Mouse (Mus musculus): ENCODE results near the gene Erfe. TPM values are rescaled to one million over a fixed set of nuclear protein-coding genes. Genes with fewer than 3 reads are reported as not detected.
A peak's percentile ranks its signal among the peaks of the same experiment; 100 is the strongest.

Gene Erfe
- polyA plus RNA-seq, 1 experiment from 2014 or later, result 0.48 TPM

DNA sequence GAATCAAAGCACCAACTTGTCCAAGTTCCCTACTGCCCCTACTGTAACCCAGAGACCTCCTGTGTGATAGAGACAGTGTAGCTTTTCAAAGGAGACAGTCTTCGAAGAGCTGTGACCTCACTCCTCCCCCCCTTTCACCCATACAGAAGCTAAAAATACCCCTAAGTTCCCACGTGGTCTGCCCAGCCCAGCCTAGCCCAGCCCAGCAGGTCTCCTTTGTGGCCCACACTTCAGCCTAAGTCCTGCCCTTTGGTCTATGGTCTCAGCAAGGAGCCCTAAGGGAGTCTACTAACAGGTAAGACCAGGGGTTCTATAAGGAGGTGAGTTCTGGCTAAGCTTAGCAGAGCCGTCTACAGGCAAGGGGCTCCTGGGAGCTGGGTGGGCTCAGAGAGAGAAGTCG is 15.4 kb upstream of the Erfe start, which contains the start of gene Klhl30:
TSS of gene Klhl30 (plus strand) at position 176 of the 400 bp plus-strand sequence.
- Histone ChIP-seq H3K9ac (replicated peaks) (no peak within 1 kb of the TSS), H3K36me3 (no peaks in the 10 kb centered on the region), H3K4me1 (no peaks in the 10 kb centered on the region), H3K4me2 (replicated peaks) (no peak within 1 kb of the TSS), H3K27me3 (peaks cover 13% of the 10 kb centered on the region), H3K27ac (replicated peaks) (no peak within 1 kb of the TSS), H3K9me3 (no peaks in the 10 kb centered on the region), H3K4me3 (no peak within 1 kb of the TSS)
- 62% methylated on average over 4 of the region's 4 CpGs for WGBS
- ATAC-seq (ENCODE audit: low FRiP score, low read depth), result no peak

DNA sequence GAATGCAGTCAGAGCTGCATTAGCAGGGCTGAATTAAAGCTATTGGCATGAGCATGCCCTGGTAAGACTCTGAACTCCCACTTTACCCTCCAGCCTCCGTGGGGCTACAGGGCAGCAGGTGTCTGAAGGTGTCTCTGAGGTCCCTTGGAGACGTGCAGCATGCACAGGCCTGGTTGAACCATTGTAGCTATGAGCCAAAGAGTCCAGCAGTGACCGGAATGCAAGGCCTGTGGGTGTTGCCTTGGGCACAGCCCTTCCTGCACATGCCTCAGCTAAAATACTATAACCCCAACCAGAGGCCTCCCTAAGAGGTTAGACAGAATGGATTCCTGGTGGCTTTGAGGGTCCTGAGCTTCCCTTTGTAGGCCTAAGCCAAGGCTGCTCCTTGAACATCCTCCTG is 15.0 kb upstream of the Erfe start:
- Histone ChIP-seq H3K4me3 (no peak overlapping the region), H3K27ac (replicated peaks) (no peak overlapping the region), H3K4me1 (no peaks in the 10 kb centered on the region), H3K9me3 (no peaks in the 10 kb centered on the region), H3K9ac (replicated peaks) (no peak overlapping the region), H3K27me3 (peaks cover 9% of the 10 kb centered on the region), H3K36me3 (no peaks in the 10 kb centered on the region), H3K4me2 (replicated peaks) (no peak overlapping the region)
- 73% methylated on average over 3 of the region's 3 CpGs for WGBS
- no peak for ATAC-seq (ENCODE audit: low FRiP score, low read depth)

DNA sequence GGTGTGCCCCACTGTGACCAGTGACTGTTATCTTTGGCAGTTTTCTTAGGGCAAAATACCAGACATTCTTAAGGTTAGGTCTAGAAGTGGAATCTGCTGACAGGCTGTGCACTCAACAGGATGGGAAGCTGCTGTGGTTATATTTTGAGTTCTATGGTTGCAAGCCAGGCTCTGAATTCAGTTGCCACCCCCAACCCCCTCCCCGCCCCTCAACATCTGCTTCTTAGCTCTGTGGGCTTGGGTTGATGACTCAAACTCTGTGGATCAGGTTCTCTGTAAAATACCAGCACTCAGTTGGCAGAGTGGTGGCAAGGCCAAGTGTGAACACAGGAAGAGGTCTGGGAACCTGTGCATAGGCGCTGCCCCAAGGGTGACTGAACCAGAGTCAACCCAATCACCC is 14.0 kb upstream of the Erfe start:
- H3K9ac ChIP-seq (replicated peaks), result no peak overlapping the region

DNA sequence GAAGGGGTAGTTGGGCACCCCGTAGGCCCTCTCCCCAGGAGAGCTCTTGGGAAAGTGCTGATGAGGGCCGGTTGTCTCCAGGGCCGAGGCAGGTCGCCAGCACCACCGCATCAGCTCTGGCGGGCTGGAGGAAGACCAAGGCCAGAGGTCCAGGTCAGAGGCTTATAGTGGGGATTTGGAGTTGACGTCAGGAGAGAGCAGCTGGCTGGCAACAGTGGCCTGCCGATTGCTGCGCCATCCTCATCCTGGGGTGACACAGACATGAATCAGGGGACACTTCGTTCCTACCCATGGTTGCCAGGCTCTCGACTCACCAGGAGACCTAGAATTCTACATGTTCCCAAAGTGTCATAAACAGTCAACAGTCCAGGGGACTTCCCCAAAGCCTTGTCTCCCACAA is 10.1 kb upstream of the Erfe start:
- no peak overlapping the region for H3K4me3 ChIP-seq
- no peak overlapping the region for H3K4me2 ChIP-seq (replicated peaks)
- no peak overlapping the region for H3K27ac ChIP-seq (replicated peaks)
- no peak overlapping the region for H3K9ac ChIP-seq (replicated peaks)
- H3K36me3 ChIP-seq, result no peaks in the 10 kb centered on the region
- H3K4me1 ChIP-seq, result no peaks in the 10 kb centered on the region
- 86% methylated on average over 11 of the region's 11 CpGs for WGBS
- no peaks in the 10 kb centered on the region for H3K9me3 ChIP-seq
- no peaks in the 10 kb centered on the region for H3K27me3 ChIP-seq
- no peak for ATAC-seq (ENCODE audit: low FRiP score, low read depth)

More for the DNA sequence above, 14.0 kb upstream of the Erfe start:
- ATAC-seq (ENCODE audit: low FRiP score, low read depth), result no peak
- Histone ChIP-seq H3K36me3 (no peaks in the 10 kb centered on the region), H3K9me3 (no peaks in the 10 kb centered on the region), H3K4me2 (replicated peaks) (no peak overlapping the region), H3K4me3 (no peak overlapping the region), H3K27me3 (no peaks in the 10 kb centered on the region), H3K4me1 (no peaks in the 10 kb centered on the region), H3K27ac (replicated peaks) (no peak overlapping the region)
- 89% methylated on average over 2 of the region's 2 CpGs for WGBS

DNA sequence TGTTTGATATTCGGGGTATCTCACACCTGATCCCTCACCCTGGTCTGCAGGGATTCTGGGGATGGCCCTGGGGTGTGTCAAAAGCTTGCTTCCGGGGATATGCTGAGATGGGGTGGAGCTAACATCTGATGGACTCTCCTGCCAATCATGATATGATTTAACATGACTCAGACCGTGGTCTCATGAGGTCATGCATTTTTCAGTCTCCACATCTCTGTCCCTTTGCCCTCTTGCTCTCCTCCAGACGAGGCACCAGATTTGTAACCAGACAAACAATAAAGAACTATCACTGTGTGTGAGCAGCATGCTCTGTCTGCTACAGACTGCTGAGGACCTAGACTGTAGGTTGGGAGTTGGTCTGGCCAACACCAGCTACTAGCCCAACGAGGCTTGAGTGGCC is 4.1 kb upstream of the Erfe start:
- Histone ChIP-seq H3K27me3 (peaks cover 23% of the 10 kb centered on the region), H3K9ac (replicated peaks) (no peak overlapping the region), H3K4me3 (no peak overlapping the region), H3K36me3 (no peaks in the 10 kb centered on the region), H3K9me3 (peaks cover 8% of the 10 kb centered on the region; the same call in 1 of the 2 replicates), H3K4me2 (replicated peaks) (no peak overlapping the region), H3K4me1 (peaks cover 10% of the 10 kb centered on the region), H3K27ac (replicated peaks) (no peak overlapping the region)
- WGBS, result 77% methylated on average over 5 of the region's 5 CpGs
- ATAC-seq (ENCODE audit: low FRiP score, low read depth), result no peak

DNA sequence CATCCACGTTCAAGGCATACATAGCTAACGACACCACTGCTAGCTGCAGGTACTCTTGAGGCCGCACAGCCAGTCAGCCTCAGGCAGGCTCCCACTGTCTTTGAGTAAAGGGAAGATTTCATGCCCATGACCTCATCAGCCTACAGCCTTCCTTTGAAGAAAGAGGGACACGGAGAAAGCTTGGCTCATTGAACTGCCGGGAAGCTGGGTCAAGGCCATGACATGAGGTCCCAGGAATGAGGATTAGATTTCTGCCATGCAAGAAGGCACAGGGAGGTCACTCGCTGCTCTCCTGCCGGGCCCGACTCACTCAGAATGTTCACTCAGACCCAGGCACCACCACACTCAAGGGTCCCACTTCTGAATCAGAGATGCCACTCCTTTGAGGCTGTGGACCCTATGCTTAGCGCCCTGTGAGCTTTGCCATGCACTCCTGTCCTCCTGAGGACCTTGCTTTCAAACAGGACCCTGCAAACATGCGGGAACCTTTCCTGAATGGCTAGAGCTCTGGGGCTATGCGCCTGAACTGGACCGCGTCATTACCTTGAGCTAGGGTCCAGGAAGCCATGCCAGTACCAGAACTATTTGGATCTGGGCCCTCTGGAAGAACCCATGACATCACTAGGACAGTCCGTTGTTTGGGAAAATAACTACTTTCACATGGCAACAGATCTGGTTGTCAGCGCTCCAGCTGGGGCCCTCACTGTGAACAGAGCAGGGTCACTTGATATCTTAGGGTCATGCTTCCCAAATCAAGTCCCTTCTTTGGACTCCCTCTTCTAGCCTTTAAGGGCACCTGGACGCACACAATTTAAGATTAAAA is 1.2 kb upstream of the Erfe start:
- Histone ChIP-seq H3K36me3 (peaks cover 8% of the 10 kb centered on the region), H3K4me1 (peaks cover 10% of the 10 kb centered on the region), H3K9me3 (peaks cover 8% of the 10 kb centered on the region; the same call in 1 of the 2 replicates), H3K27me3 (peaks cover 33% of the 10 kb centered on the region), H3K27ac (replicated peaks) (no peak overlapping the region), H3K4me3 (no peak overlapping the region), H3K4me2 (replicated peaks) (no peak overlapping the region), H3K9ac (replicated peaks) (no peak overlapping the region)
- no peak for ATAC-seq (ENCODE audit: low FRiP score, low read depth)
- WGBS, result 90% methylated on average over 16 of the region's 16 CpGs

DNA sequence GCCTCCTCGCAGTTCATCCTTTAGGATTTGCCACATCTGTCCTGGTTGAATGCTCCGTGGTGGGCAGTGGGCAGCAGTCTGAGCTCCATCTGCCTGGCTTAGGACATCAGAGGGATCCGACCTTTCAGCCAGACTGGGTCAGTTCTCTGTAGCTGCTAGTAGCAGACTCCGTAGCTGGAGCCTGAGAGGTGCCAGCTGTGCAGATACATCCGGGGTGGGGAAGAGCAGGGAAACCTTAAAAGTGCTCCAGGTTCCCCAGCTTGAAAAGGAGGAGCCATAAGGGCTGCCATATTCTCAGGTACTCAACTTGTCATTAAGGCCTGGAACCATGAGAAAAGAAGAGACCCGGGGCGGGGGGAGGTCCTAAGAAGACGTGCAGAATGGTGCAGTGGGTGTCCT is 415 bp upstream of the Erfe start:
- H3K27me3 ChIP-seq, result peaks cover 33% of the 10 kb centered on the region
- peak overlapping the region; percentile 42 for H3K4me3 ChIP-seq
- peaks cover 15% of the 10 kb centered on the region for H3K36me3 ChIP-seq
- H3K4me1 ChIP-seq, result peaks cover 10% of the 10 kb centered on the region
- H3K9ac ChIP-seq (replicated peaks), result no peak overlapping the region
- peak overlapping the region; percentile 69 for H3K4me2 ChIP-seq (replicated peaks)
- no peak overlapping the region for H3K27ac ChIP-seq (replicated peaks)
- peaks cover 8% of the 10 kb centered on the region; the same call in 1 of the 2 replicates for H3K9me3 ChIP-seq
- 33% methylated on average over 8 of the region's 8 CpGs for WGBS
- no peak for ATAC-seq (ENCODE audit: low FRiP score, low read depth)

DNA sequence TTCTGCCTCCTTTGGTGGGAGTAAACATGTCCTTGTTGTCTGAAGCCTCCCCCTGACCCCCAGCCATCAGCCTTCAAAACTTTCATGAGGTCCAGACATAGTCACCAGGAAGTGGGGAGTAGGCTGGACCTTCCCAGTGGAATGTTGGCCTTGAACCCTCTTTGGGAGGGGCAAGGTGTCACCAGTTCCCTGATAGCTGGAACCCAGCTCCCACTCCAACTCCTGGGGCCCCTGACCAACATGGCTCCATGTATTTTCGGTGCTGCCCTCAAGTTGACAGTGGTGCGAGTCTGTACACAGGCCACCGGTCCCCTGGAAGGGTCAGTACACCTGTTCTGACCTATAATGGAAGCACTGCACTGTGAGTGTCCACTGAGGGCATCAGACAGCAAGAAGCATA is 1.1 kb downstream of the Erfe start:
- Histone ChIP-seq H3K9me3 (peaks cover 7% of the 10 kb centered on the region; the same call in 1 of the 2 replicates), H3K4me1 (peaks cover 10% of the 10 kb centered on the region), H3K4me2 (replicated peaks) (no peak overlapping the region), H3K27ac (replicated peaks) (no peak overlapping the region), H3K27me3 (peaks cover 33% of the 10 kb centered on the region), H3K36me3 (peaks cover 30% of the 10 kb centered on the region), H3K9ac (replicated peaks) (no peak overlapping the region), H3K4me3 (no peak overlapping the region)
- ATAC-seq (ENCODE audit: low FRiP score, low read depth), result no peak
- 94% methylated on average over 3 of the region's 3 CpGs for WGBS

DNA sequence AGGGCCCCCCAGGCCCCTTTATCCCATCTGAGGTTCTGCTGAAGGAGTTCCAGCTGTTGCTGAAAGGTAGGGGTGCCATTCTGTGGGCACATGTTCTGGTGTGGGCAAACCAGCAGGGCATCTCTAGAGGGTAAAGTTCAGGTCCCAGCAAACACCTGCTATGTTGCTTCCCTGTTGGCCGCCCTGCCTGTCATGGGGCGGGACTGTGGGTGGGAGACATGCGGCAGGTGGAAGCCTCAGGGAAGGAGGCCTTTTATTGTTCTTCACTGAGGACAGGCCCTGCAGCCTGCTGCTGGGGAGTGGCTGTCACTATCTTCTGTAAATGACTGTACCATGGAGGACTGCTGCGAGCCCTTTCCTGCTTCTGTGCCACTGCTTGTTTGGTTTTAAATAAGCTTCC is 3.2 kb downstream of the Erfe start:
- Histone ChIP-seq H3K27me3 (peaks cover 33% of the 10 kb centered on the region), H3K9me3 (peaks cover 3% of the 10 kb centered on the region; the same call in 1 of the 2 replicates), H3K36me3 (peaks cover 51% of the 10 kb centered on the region), H3K9ac (replicated peaks) (no peak overlapping the region), H3K4me3 (no peak overlapping the region), H3K27ac (replicated peaks) (no peak overlapping the region; the same call in 1 of the 2 replicates), H3K4me2 (replicated peaks) (no peak overlapping the region), H3K4me1 (peaks cover 10% of the 10 kb centered on the region)
- ATAC-seq (ENCODE audit: low FRiP score, low read depth), result no peak
- 81% methylated on average over 4 of the region's 4 CpGs for WGBS

DNA sequence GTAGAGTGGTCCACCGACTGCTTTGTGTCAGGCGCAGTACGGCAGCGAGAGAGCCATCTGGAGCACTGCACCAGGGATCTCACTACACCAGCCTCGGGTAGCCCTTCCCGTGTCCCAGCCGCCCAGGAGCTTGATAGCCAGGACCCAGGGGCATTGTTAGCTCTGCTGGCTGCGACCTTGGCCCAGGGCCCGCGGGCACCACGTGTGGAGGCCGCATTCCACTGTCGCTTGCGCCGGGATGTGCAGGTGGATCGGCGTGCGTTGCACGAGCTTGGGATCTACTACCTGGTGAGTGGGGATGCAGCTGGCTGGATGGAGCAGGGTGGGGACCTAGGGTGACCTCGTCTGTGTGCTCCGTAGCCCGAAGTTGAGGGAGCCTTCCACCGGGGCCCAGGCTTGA is 3.8 kb downstream of the Erfe start:
- peaks cover 58% of the 10 kb centered on the region for H3K36me3 ChIP-seq
- H3K27ac ChIP-seq (replicated peaks), result no peak overlapping the region; the same call in 1 of the 2 replicates
- H3K9ac ChIP-seq (replicated peaks), result no peak overlapping the region
- WGBS, result 88% methylated on average over 23 of the region's 23 CpGs
- H3K27me3 ChIP-seq, result peaks cover 30% of the 10 kb centered on the region
- ATAC-seq (ENCODE audit: low FRiP score, low read depth), result 0 out of 2 replicates have a peak, but pooled peaks have one; percentile 1
- peaks cover 10% of the 10 kb centered on the region for H3K4me1 ChIP-seq
- H3K4me2 ChIP-seq (replicated peaks), result no peak overlapping the region
- H3K9me3 ChIP-seq, result no peaks in the 10 kb centered on the region
- no peak overlapping the region for H3K4me3 ChIP-seq

DNA sequence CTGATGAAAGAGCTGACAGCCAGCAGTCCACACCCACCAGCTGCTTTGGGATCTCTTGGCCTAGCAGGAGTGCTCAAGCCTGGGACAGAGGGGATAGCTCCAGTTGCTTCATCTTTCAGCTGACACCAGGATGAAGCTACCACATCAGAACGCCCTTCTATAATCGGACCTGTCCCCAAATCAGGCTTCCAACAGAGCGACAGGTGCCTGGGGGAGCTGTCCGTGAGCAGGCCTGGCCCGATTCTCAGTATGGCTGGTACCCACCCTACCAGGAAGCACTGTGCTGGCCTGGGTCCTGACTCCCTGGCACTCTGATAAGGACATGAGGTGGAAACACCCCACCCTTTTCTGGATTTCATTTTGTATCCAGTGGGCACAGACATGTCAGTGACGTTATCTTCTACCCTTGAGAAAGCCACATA is 7.2 kb downstream of the Erfe start:
- no peaks in the 10 kb centered on the region for H3K27me3 ChIP-seq
- no peaks in the 10 kb centered on the region for H3K9me3 ChIP-seq
- H3K27ac ChIP-seq (replicated peaks), result no peak overlapping the region
- no peak overlapping the region for H3K9ac ChIP-seq (replicated peaks)
- H3K4me1 ChIP-seq, result no peaks in the 10 kb centered on the region
- WGBS, result 94% methylated on average over 6 of the region's 6 CpGs
- ATAC-seq (ENCODE audit: low FRiP score, low read depth), result no peak
- no peak overlapping the region for H3K4me3 ChIP-seq
- H3K36me3 ChIP-seq, result peaks cover 91% of the 10 kb centered on the region
- H3K4me2 ChIP-seq (replicated peaks), result no peak overlapping the region

DNA sequence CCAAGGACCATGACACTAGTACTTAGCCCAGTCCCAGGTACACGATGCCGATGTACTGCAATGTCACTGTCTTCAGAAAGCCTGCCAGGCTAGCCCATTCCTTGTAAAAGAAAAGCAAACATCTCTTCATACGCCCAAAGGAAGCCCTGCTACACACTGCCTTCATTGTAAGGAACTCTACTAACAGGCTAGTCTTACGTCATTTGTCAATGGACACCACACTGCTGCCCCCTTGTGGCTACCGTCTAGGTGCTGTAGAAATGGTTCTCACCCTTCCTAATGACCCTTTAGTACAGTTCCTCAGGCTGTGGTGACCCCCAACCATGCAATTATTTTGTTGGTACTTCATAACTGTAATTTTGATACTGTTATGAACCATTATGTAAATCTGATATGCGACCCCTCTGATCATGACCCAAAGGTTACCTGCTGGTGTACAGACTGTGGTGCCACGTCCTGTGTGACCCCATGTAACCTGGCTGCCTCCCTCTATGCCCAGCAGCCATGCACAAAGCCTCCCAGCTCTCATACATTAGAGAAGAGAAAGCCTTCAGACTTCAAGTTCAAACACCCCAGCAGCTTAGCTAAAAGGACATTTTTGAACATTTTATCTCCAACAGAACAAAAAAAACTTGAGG is 14.3 kb downstream of the Erfe start:
- Histone ChIP-seq H3K27me3 (no peaks in the 10 kb centered on the region), H3K27ac (replicated peaks) (no peak overlapping the region), H3K4me1 (no peaks in the 10 kb centered on the region), H3K9ac (replicated peaks) (no peak overlapping the region), H3K4me3 (no peak overlapping the region), H3K36me3 (peaks cover 96% of the 10 kb centered on the region), H3K9me3 (no peaks in the 10 kb centered on the region), H3K4me2 (replicated peaks) (no peak overlapping the region)
- WGBS, result 67% methylated on average over 7 of the region's 7 CpGs
- ATAC-seq (ENCODE audit: low FRiP score, low read depth), result 0 out of 2 replicates have a peak, but pooled peaks have one; percentile 47
